Mouse (Mus musculus): ENCODE measurements around the gene Gm15294. TPM values are rescaled to one million over a fixed set of nuclear protein-coding genes. Genes with fewer than 3 reads are reported as not detected.

Gene Gm15294
- not detected in 2 replicates for total RNA-seq (2017)

GRCm38 (mm10) chrX:141875135-141875534, at the start of gene Gm15294:
Gene Gm15294 (minus strand): TSS chrX:141875235.
- no peak for ATAC-seq (replicated peaks; ENCODE audit: low read depth, poor library complexity, severe bottlenecking)

DNA sequence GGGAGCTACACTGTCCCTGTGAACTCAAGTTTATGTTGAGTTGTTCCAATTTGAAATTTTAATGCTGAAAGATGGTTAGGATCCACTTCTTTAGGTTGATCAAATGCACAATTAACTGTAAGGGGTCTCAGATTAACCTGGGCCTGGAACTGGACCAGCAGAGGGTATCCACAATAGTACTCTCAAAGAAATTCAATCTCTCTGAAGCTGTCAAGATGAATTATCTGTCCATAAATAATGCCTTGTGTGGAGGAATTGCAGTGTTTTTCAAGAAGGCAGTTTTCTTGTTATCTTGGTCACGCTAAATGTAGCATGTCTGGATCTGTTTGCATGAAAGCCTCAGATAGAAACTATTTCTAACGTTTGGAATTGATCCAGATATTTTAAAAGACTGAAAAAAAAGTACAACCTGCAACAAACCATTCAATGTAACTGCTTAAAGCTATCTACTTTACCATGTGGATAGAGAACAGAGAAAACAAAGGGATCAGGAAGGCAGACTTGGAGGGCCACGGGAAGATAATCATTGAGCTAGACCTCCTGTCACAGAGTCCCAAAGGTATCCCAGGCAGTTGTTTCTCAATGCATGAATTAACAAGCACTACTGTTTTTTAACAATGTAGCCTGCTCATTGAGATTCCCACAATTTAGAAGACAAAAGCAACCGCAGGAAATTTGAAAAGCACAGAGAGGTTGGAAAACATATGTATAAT, 9.5 kb upstream of the Gm15294 start:
- ATAC-seq (replicated peaks; ENCODE audit: low read depth, poor library complexity, severe bottlenecking), result no peak

DNA sequence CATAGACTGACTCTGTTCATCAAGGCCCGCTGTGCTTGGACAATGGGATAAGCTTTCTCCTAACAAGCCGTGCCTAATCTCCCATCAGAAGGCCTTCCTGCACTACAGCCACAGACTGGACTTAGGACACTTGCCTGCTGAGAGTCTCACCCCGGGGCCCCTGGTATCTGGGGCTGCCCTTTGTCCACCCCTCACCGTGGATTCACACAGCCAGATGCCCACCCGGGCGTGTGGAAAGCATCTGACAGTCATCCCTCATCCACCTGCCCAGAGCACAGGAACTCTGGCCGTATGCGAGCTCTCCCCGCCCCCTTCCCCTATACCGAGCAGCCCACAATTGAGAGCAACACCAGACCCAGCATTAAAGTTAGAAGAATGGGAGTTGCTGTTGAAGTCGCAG, 1.0 kb downstream of the Gm15294 start:
- ATAC-seq (replicated peaks; ENCODE audit: low read depth, poor library complexity, severe bottlenecking), result no peak

GRCm38 (mm10) chrX:141873597-141873996, 1.4 kb downstream of the Gm15294 start:
- ATAC-seq (replicated peaks; ENCODE audit: low read depth, poor library complexity, severe bottlenecking), result no peak

GRCm38 (mm10) chrX:141855684-141856396, 19.2 kb downstream of the Gm15294 start:
- no peak for ATAC-seq (replicated peaks; ENCODE audit: low read depth, poor library complexity, severe bottlenecking)

Other genes starting within 250 kb of the Gm15294 start
- gene Irs4, start 150.0 kb downstream of the Gm15294 start, total RNA-seq (2017), result not detected in 2 replicates